ENCODE assay signal across 9 mouse cellular contexts in genomic region chr2:93823519-93823918, GRCm38 (mm10). TPM values are rescaled to one million over a fixed set of nuclear protein-coding genes. Genes with fewer than 3 reads are reported as not detected.
DNase-seq lines count a peak whose midpoint lies in the region; ATAC-seq and TF ChIP-seq lines count a peak whose summit lies in the region.
"Had no signal": no experiment of that assay in that cellular context is flagged by ENCODE, and none has a peak within 500 bp of the region (broad histone marks: within the 10 kb centered on the region; RNA-seq: fewer than 3 reads in every experiment).

No protein-coding gene starts in this region.

- H3K27me3 ChIP-seq in kidney, embryonic 16.5 days (ENCODE audit: insufficient read depth, low read length), result no peaks in the 10 kb centered on the region
- H3K27me3 ChIP-seq in stomach, postnatal 0 days (ENCODE audit: control insufficient read depth, insufficient read depth, low read length), result no peaks in the 10 kb centered on the region
- H3K27me3 ChIP-seq: embryonic facial prominence, embryonic 12.5 days had no signal

- H3K36me3 ChIP-seq in kidney, embryonic 16.5 days (ENCODE audit: insufficient read depth, low read length), result no peaks in the 10 kb centered on the region; the same call in 1 of the 2 replicates
- H3K36me3 ChIP-seq in stomach, postnatal 0 days (ENCODE audit: control insufficient read depth, insufficient read depth, low read length), result no peaks in the 10 kb centered on the region

- DNase-seq in kidney, adult 11 months, result peak; percentile 60
- peak; percentile 75 for DNase-seq in adrenal gland, postnatal 10 days
- peak; percentile 77 for DNase-seq in embryo, embryonic 9.5 days (ENCODE audit: extremely low spot score)
- DNase-seq in heart, postnatal 25 days (ENCODE audit: low spot score), result peak; percentile 30
- DNase-seq in layer of hippocampus, postnatal 36 days, result peak; percentile 41 to 42
- peak; percentile 46 to 52 for DNase-seq in monocyte, adult 2 months (ENCODE audit: low read depth in 1 of 2, low spot score in 2 of 2)
- peak; percentile 74 for DNase-seq in stomach, postnatal 0 days (ENCODE audit: low spot score)

- H3K9me3 ChIP-seq in kidney, embryonic 16.5 days (ENCODE audit: low read length), result no peaks in the 10 kb centered on the region
- no peaks in the 10 kb centered on the region for H3K9me3 ChIP-seq in stomach, postnatal 0 days (ENCODE audit: control insufficient read depth, low read length)
- H3K9me3 ChIP-seq: embryonic facial prominence, embryonic 12.5 days had no signal

- no peak overlapping the region for H3K9ac ChIP-seq in kidney, embryonic 16.5 days (replicated peaks; ENCODE audit: low read length)
- H3K9ac ChIP-seq in stomach, postnatal 0 days (ENCODE audit: low read length), result no peak overlapping the region
- H3K9ac ChIP-seq: embryonic facial prominence, embryonic 12.5 days had no signal

- no peak overlapping the region for H3K27ac ChIP-seq in kidney, embryonic 16.5 days (ENCODE audit: low read length)
- H3K27ac ChIP-seq in stomach, postnatal 0 days (replicated peaks), result no peak overlapping the region
- H3K27ac ChIP-seq: embryonic facial prominence, embryonic 12.5 days had no signal

- no peak for TF ChIP-seq EP300 in stomach, postnatal 0 days (optimal IDR thresholded peaks at IDR 0.05)

- intact Hi-C loops in heart, postnatal 25 days (cut with DNase I), result no loop called here

- H3K4me3 ChIP-seq in kidney, embryonic 16.5 days (ENCODE audit: low read length), result no peak overlapping the region
- H3K4me3 ChIP-seq in stomach, postnatal 0 days (ENCODE audit: low read depth, low read length), result no peak overlapping the region
- H3K4me3 ChIP-seq: embryonic facial prominence, embryonic 12.5 days had no signal

- 18% methylated on average over 8 of the region's 8 CpGs for WGBS in kidney, embryonic 16.5 days
- WGBS in stomach, postnatal 0 days, result 18% methylated on average over 8 of the region's 8 CpGs

- no peak for ATAC-seq in kidney, embryonic 16.5 days (ENCODE audit: low FRiP score, low TSS enrichment)
- ATAC-seq in stomach, postnatal 0 days (ENCODE audit: low FRiP score, low TSS enrichment), result peak; percentile 60

- H3K4me2 ChIP-seq in kidney, embryonic 16.5 days (replicated peaks; ENCODE audit: low read depth, low read length), result no peak overlapping the region
- no peak overlapping the region for H3K4me2 ChIP-seq in stomach, postnatal 0 days (replicated peaks; ENCODE audit: low read depth)
- H3K4me2 ChIP-seq: embryonic facial prominence, embryonic 12.5 days had no signal

- TF ChIP-seq CTCF in stomach, postnatal 0 days (IDR thresholded peaks at IDR 0.05; ENCODE audit: low read depth), result peak; percentile 99

- peaks cover 8% of the 10 kb centered on the region for H3K4me1 ChIP-seq in kidney, embryonic 16.5 days (ENCODE audit: insufficient read depth, low read length)
- no peaks in the 10 kb centered on the region for H3K4me1 ChIP-seq in stomach, postnatal 0 days (replicated peaks; ENCODE audit: control insufficient read depth, insufficient read depth)

RNA-seq across cellular contexts. Expression of gene Ext2, which starts 1.2 kb away (rescaled TPM):
- 126 and 128 TPM in 2 replicates for polyA plus RNA-seq in kidney, embryonic 16.5 days (2015; fragmentation: Nextera tagmentation; extraction: Ambion mirVana)
- 10 to 100 TPM; 79.1 to 80.4 TPM for total RNA-seq in adrenal gland, postnatal 10 days (2021)
- 10 to 100 TPM; 41.7 to 44.4 TPM for total RNA-seq in heart, postnatal 25 days (2021)
- total RNA-seq in layer of hippocampus, postnatal 36 days (2021), result 10 to 100 TPM; 49.6 to 55.9 TPM
- polyA plus RNA-seq in stomach, postnatal 0 days (2015; fragmentation: Nextera tagmentation; extraction: Ambion mirVana), result 51.0 and 51.2 TPM in 2 replicates

RNA-seq across cellular contexts. Expression of gene Accs, which starts 26.2 kb away (rescaled TPM):
- 9.0 and 9.8 TPM in 2 replicates for polyA plus RNA-seq in kidney, embryonic 16.5 days (2015; fragmentation: Nextera tagmentation; extraction: Ambion mirVana)
- total RNA-seq in adrenal gland, postnatal 10 days (2021), result 10 to 100 TPM; 13.8 to 14.2 TPM
- 1 to 10 TPM; 3.9 to 5.4 TPM for total RNA-seq in heart, postnatal 25 days (2021)
- 1 to 10 TPM; 3.5 to 4.2 TPM for total RNA-seq in layer of hippocampus, postnatal 36 days (2021)
- 4.7 and 5.0 TPM in 2 replicates for polyA plus RNA-seq in stomach, postnatal 0 days (2015; fragmentation: Nextera tagmentation; extraction: Ambion mirVana)

RNA-seq across cellular contexts. Expression of gene Accsl, which starts 45.4 kb away (rescaled TPM):
- polyA plus RNA-seq in kidney, embryonic 16.5 days (2015; fragmentation: Nextera tagmentation; extraction: Ambion mirVana), result not detected in 2 replicates
- 1 to 10 TPM; 1.3 to 1.4 TPM for total RNA-seq in adrenal gland, postnatal 10 days (2021)
- not detected for total RNA-seq in heart, postnatal 25 days (2021)
- 1 to 10 TPM in 1 of 2 experiments, under 1 TPM in 1; 0.42 to 1.1 TPM for total RNA-seq in layer of hippocampus, postnatal 36 days (2021)
- polyA plus RNA-seq in stomach, postnatal 0 days (2015; fragmentation: Nextera tagmentation; extraction: Ambion mirVana), result not detected in 2 replicates
- polyA plus RNA-seq: embryonic facial prominence, embryonic 12.5 days had no signal
